Mouse (Mus musculus): ENCODE measurements around the gene Magea6. TPM values are rescaled to one million over a fixed set of nuclear protein-coding genes. Genes with fewer than 3 reads are reported as not detected.
"Not testable (repeated sequence)": the region's sequence is repeated elsewhere in the genome, so short reads cannot be mapped to it uniquely, and the experiment has no call there.

Gene Magea6
- not detected in 2 replicates for polyA plus RNA-seq (2016; fragmentation: Nextera tagmentation; extraction: Ambion mirVana)

DNA sequence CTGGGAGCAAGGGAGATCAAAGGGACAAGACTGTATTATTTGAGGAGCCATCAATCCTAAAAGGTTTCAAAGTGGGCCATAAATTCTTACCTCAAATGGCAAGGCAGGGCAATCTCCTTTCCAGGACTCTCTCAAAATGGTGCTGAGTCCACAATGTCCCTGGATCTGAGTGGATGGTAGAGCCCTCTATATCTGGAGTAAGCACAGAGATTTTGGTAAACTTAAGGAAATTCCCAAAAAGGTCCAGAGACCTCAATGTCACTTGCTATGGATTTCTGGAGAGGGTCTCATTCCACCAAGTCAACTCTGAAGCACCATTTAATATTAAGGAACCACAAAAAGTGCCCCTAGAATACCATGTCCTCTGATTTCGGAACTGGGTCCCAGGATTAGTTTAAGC lies at the start of gene Magea6:
Magea6 (minus strand) TSS at position 101 of the 400 bp plus-strand sequence.
- H3K9ac ChIP-seq; ATAC-seq (ENCODE audit: insufficient number of reproducible peaks, insufficient read depth, low FRiP score, low TSS enrichment); H3K27me3 ChIP-seq; H3K4me1 ChIP-seq; H3K4me2 ChIP-seq (replicated peaks); H3K9me3 ChIP-seq; H3K4me3 ChIP-seq; H3K27ac ChIP-seq; H3K36me3 ChIP-seq: not testable (repeated sequence)
- 60% methylated on average over 1 of the region's 1 CpGs for WGBS

DNA sequence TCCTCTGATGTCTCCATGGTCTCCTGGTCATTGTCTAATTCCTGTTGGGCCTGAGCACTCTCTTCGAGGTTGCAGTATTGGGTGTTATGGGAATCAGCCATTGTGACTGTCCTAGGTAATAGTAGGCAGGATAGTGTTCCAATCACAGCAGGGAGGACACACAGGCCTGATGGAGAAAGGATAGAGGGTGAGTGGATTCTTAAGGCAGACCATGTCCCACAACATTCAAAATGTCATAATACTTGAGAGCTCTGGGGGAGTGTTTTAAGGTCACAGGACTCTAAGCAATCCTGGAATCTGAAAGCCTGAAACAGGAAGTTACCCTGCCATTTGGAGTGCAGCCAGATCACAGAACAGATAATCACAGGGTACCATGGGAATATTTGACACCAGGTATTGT lies 13.6 kb upstream of the Magea6 start, which contains the start of gene Magea3:
Magea3 (minus strand) TSS at position 101 of the 400 bp plus-strand sequence.
- not testable (repeated sequence) for H3K27ac ChIP-seq; H3K9ac ChIP-seq; H3K4me2 ChIP-seq (replicated peaks); H3K4me3 ChIP-seq; H3K36me3 ChIP-seq; H3K4me1 ChIP-seq; H3K27me3 ChIP-seq; ATAC-seq (ENCODE audit: insufficient number of reproducible peaks, insufficient read depth, low FRiP score, low TSS enrichment); H3K9me3 ChIP-seq
- 18% methylated on average over 1 of the region's 1 CpGs for WGBS

DNA sequence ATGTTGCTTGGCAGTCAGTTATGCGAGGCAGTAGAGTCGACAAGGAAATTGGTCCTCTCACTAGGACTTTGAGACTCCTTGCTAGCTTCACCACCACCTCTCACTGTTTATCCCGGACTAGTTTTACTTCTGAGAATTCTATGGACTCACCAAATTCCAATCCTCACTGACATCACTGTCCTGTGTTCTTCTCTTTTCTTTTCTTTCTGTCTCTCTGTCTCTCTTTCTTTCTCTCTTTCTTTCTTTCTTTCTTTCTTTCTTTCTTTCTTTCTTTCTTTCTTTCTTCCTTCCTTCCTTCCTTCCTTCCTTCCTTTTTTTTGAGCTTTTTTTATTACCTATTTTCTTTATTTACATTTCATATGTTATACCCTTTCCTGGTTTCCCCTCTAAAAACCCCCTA lies 45.6 kb downstream of the Magea6 start, which contains the start of gene Cldn34b1:
Cldn34b1 (minus strand) TSS at position 101 of the 400 bp plus-strand sequence.
- not testable (repeated sequence) for H3K4me2 ChIP-seq (replicated peaks); H3K27me3 ChIP-seq; H3K9ac ChIP-seq; H3K27ac ChIP-seq; H3K4me1 ChIP-seq; ATAC-seq (ENCODE audit: insufficient number of reproducible peaks, insufficient read depth, low FRiP score, low TSS enrichment); H3K9me3 ChIP-seq; H3K4me3 ChIP-seq; H3K36me3 ChIP-seq
- 85% methylated on average over 3 of the region's 3 CpGs for WGBS

Other genes with a start within 250 kb of the Magea6 start
- gene Cldn34b1, start 45.7 kb downstream of the Magea6 start, polyA plus RNA-seq (2016; fragmentation: Nextera tagmentation; extraction: Ambion mirVana), result not detected in 2 replicates
- not detected in 2 replicates for gene Magea3, start 13.5 kb upstream of the Magea6 start, polyA plus RNA-seq (2016; fragmentation: Nextera tagmentation; extraction: Ambion mirVana)
- not detected in 2 replicates for gene Magea8, start 59.9 kb upstream of the Magea6 start, polyA plus RNA-seq (2016; fragmentation: Nextera tagmentation; extraction: Ambion mirVana)
- gene Magea5, start 127.2 kb upstream of the Magea6 start, polyA plus RNA-seq (2016; fragmentation: Nextera tagmentation; extraction: Ambion mirVana), result not detected in 2 replicates
- gene Magea1, start 153.8 kb upstream of the Magea6 start, polyA plus RNA-seq (2016; fragmentation: Nextera tagmentation; extraction: Ambion mirVana), result not detected in 2 replicates
- not detected in 2 replicates for gene Magea2, start 157.7 kb upstream of the Magea6 start, polyA plus RNA-seq (2016; fragmentation: Nextera tagmentation; extraction: Ambion mirVana)
- not detected in 2 replicates for gene Cldn34b2, start 192.4 kb upstream of the Magea6 start, polyA plus RNA-seq (2016; fragmentation: Nextera tagmentation; extraction: Ambion mirVana)

All from embryonic facial prominence, embryonic 12.5 days (tissue).